19 mouse cellular contexts compared by ENCODE assay signal in genomic region chr17:29418758-29419380, GRCm38 (mm10). TPM values are rescaled to one million over a fixed set of nuclear protein-coding genes. Genes with fewer than 3 reads are reported as not detected.
DNase-seq lines count a peak whose midpoint lies in the region; ATAC-seq and TF ChIP-seq lines count a peak whose summit lies in the region.
"Had no signal": no experiment of that assay in that cellular context is flagged by ENCODE, and none has a peak within 500 bp of the region (broad histone marks: within the 10 kb centered on the region; RNA-seq: fewer than 3 reads in every experiment).

No protein-coding gene starts in this region.

- no peak for TF ChIP-seq POLR2A in heart, adult 2 months (IDR thresholded peaks at IDR 0.05; ENCODE audit: insufficient read depth, low read depth, low read length)
- no peak for TF ChIP-seq POLR2A in bone marrow, adult 2 months (IDR thresholded peaks at IDR 0.05; ENCODE audit: borderline replicate concordance, control insufficient read depth, low read depth, low read length)
- no peak for TF ChIP-seq POLR2A in testis, adult 2 months (IDR thresholded peaks at IDR 0.05; ENCODE audit: control insufficient read depth, low read depth, low read length)

- no peaks in the 10 kb centered on the region for H3K9me3 ChIP-seq in ES-E14 (ENCODE audit: control insufficient read depth, insufficient read depth, low read depth, low read length)
- H3K9me3 ChIP-seq in stomach, postnatal 0 days (ENCODE audit: control insufficient read depth, low read length): no peaks in the 10 kb centered on the region
- H3K9me3 ChIP-seq: heart, embryonic 13.5 days; limb, embryonic 15.5 days had no signal

- H3K4me2 ChIP-seq in stomach, postnatal 0 days (replicated peaks; ENCODE audit: low read depth): no peak overlapping the region
- H3K4me2 ChIP-seq: heart, embryonic 13.5 days; limb, embryonic 15.5 days had no signal

- no peaks in the 10 kb centered on the region for H3K79me2 ChIP-seq in heart, adult 2 months (replicated peaks; ENCODE audit: control insufficient read depth, insufficient read depth, low read length)

- H3K9ac ChIP-seq in heart, adult 2 months (ENCODE audit: low read depth, low read length): no peak overlapping the region
- no peak overlapping the region for H3K9ac ChIP-seq in ES-E14 (ENCODE audit: insufficient read depth, low read depth, low read length, poor library complexity, severe bottlenecking)
- H3K9ac ChIP-seq in stomach, postnatal 0 days (ENCODE audit: low read length): no peak overlapping the region
- H3K9ac ChIP-seq: forebrain, postnatal 0 days; heart, embryonic 13.5 days; limb, embryonic 15.5 days had no signal

- H3K4me1 ChIP-seq in heart, adult 2 months (ENCODE audit: control insufficient read depth, insufficient read depth, low read length): peaks cover 8% of the 10 kb centered on the region
- peaks cover 4 to 27% of the 10 kb centered on the region in 2 experiments; a peak in 2 of 4 replicates for H3K4me1 ChIP-seq in ES-E14 (ENCODE audit: control insufficient read depth in 2 of 2, insufficient read depth in 2 of 2, low read length in 2 of 2, poor library complexity in 1 of 2)
- H3K4me1 ChIP-seq in bone marrow, adult 2 months (ENCODE audit: control insufficient read depth, insufficient read depth, low read length): peaks cover 7% of the 10 kb centered on the region; the same call in 1 of the 2 replicates
- H3K4me1 ChIP-seq in testis, adult 2 months (ENCODE audit: control insufficient read depth, insufficient read depth, low read length): peaks cover 7% of the 10 kb centered on the region
- H3K4me1 ChIP-seq in stomach, postnatal 0 days (replicated peaks; ENCODE audit: control insufficient read depth, insufficient read depth): peaks cover 2% of the 10 kb centered on the region; the same call in 1 of the 2 replicates

- TF ChIP-seq CTCF in heart, adult 2 months (IDR thresholded peaks at IDR 0.05): no peak
- no peak for TF ChIP-seq CTCF in bone marrow, adult 2 months (IDR thresholded peaks at IDR 0.05; ENCODE audit: control insufficient read depth, insufficient read depth, low read length)
- TF ChIP-seq CTCF in testis, adult 2 months (IDR thresholded peaks at IDR 0.05; ENCODE audit: control insufficient read depth, insufficient read depth, insufficient replicate concordance, low read depth, low read length): no peak
- no peak for TF ChIP-seq CTCF in stomach, postnatal 0 days (IDR thresholded peaks at IDR 0.05; ENCODE audit: low read depth)

- in situ Hi-C loops in ES-E14 (cut with MboI; ENCODE audit: low sequenced_read_pairs in 2 of 2, unreplicated experiment in 2 of 2): no loop called here

- H3K4me3 ChIP-seq in heart, adult 2 months: no peak overlapping the region
- H3K4me3 ChIP-seq in ES-E14 (ENCODE audit: insufficient read depth in 1 of 2, low read depth in 1 of 2, low read length in 2 of 2, poor library complexity in 1 of 2, severe bottlenecking in 1 of 2): no peak overlapping the region
- no peak overlapping the region for H3K4me3 ChIP-seq in bone marrow, adult 2 months (replicated peaks; ENCODE audit: control insufficient read depth, low read depth, low read length)
- H3K4me3 ChIP-seq in testis, adult 2 months (ENCODE audit: control insufficient read depth, low read depth, low read length): no peak overlapping the region
- H3K4me3 ChIP-seq in stomach, postnatal 0 days (ENCODE audit: low read depth, low read length): no peak overlapping the region
- H3K4me3 ChIP-seq: heart, embryonic 13.5 days; hindbrain, embryonic 10.5 days; limb, embryonic 15.5 days; myocyte had no signal

- 67% methylated on average over 3 of the region's 3 CpGs for WGBS in heart, adult 2 months
- 66% methylated on average over 3 of the region's 3 CpGs for WGBS in bone marrow, adult 2 months
- 59% methylated on average over 3 of the region's 3 CpGs for WGBS in stomach, postnatal 0 days

- ATAC-seq in stomach, postnatal 0 days (ENCODE audit: low FRiP score, low TSS enrichment): no peak
- ATAC-seq: forebrain, postnatal 0 days had no signal

- H3K27ac ChIP-seq in heart, adult 2 months: peak overlapping the region; percentile 81; the same call in 1 of the 2 replicates
- no peak overlapping the region for H3K27ac ChIP-seq in ES-E14 (ENCODE audit: insufficient read depth, low read depth, low read length, poor library complexity, severe bottlenecking)
- H3K27ac ChIP-seq in bone marrow, adult 2 months (ENCODE audit: control insufficient read depth, insufficient read depth, low read depth, low read length, poor library complexity): peak overlapping the region; percentile 33; the same call in 1 of the 2 replicates
- peak overlapping the region; percentile 44; the same call in 1 of the 2 replicates for H3K27ac ChIP-seq in testis, adult 2 months (ENCODE audit: control insufficient read depth, insufficient read depth, low read depth, low read length)
- H3K27ac ChIP-seq in stomach, postnatal 0 days (replicated peaks): no peak overlapping the region
- H3K27ac ChIP-seq: heart, embryonic 13.5 days; hindbrain, embryonic 10.5 days; limb, embryonic 15.5 days; macrophage had no signal

- no peaks in the 10 kb centered on the region for H3K36me3 ChIP-seq in heart, adult 2 months (ENCODE audit: control insufficient read depth, insufficient read depth, low read length)
- H3K36me3 ChIP-seq in ES-E14 (ENCODE audit: control insufficient read depth, insufficient read depth, low read length, poor library complexity, severe bottlenecking): no peaks in the 10 kb centered on the region
- no peaks in the 10 kb centered on the region for H3K36me3 ChIP-seq in testis, adult 2 months (ENCODE audit: control insufficient read depth, insufficient read depth, low read length)
- H3K36me3 ChIP-seq in stomach, postnatal 0 days (ENCODE audit: control insufficient read depth, insufficient read depth, low read length): no peaks in the 10 kb centered on the region
- H3K36me3 ChIP-seq: heart, embryonic 13.5 days; hindbrain, embryonic 10.5 days; limb, embryonic 15.5 days had no signal

- TF ChIP-seq EP300 in heart, adult 2 months (IDR thresholded peaks at IDR 0.05; ENCODE audit: insufficient read depth, low read depth, low read length): no peak
- no peak for TF ChIP-seq EP300 in stomach, postnatal 0 days (optimal IDR thresholded peaks at IDR 0.05)

- H3K27me3 ChIP-seq in heart, adult 2 months (ENCODE audit: control insufficient read depth, insufficient read depth, low read length): no peaks in the 10 kb centered on the region
- H3K27me3 ChIP-seq in testis, adult 2 months (ENCODE audit: control insufficient read depth, insufficient read depth, low read length): no peaks in the 10 kb centered on the region
- H3K27me3 ChIP-seq in stomach, postnatal 0 days (ENCODE audit: control insufficient read depth, insufficient read depth, low read length): no peaks in the 10 kb centered on the region
- H3K27me3 ChIP-seq: heart, embryonic 13.5 days; limb, embryonic 15.5 days had no signal

- intact Hi-C loops in heart, adult 2 months (cut with DNase I): no loop called here
- intact Hi-C loops in heart, postnatal 36 days (cut with DNase I): no loop called here

- no peak for DNase-seq in heart, adult 2 months
- DNase-seq in heart, postnatal 36 days: no peak
- no peak for DNase-seq in ES-E14 (ENCODE audit: low read depth, low spot score)
- no peak for DNase-seq in thymus, adult 18-20 months
- DNase-seq in stomach, postnatal 0 days (ENCODE audit: low spot score): no peak
- DNase-seq: forebrain, postnatal 0 days; kidney, adult 2 months; kidney, postnatal 25 days; layer of hippocampus, adult 9-11 months; lung, adult 18-20 months; midbrain, embryonic 14.5 days; right cerebral cortex, adult 18-20 months had no signal

TF ChIP-seq in ES-E14, 5 proteins besides CTCF, POLR2A, EP300 and RAD21:
- TF ChIP-seq ZC3H11A (IDR thresholded peaks at IDR 0.05; ENCODE audit: borderline replicate concordance, low read depth, low read length) (no peak), MAFK (IDR thresholded peaks at IDR 0.05; ENCODE audit: insufficient read depth, low read depth, low read length) (peak; percentile 99), HCFC1 (IDR thresholded peaks at IDR 0.05; ENCODE audit: borderline replicate concordance, insufficient read depth, low read length) (no peak), ZNF384 (IDR thresholded peaks at IDR 0.05; ENCODE audit: low read depth, low read length) (no peak)

RNA-seq across cellular contexts. Expression of gene Fgd2, which starts 58.2 kb away (rescaled TPM):
- total RNA-seq in heart, adult 2 months (2021): 1 to 10 TPM; 1.9 to 2.4 TPM
- 5.9 and 9.2 TPM in 2 replicates for polyA plus RNA-seq in heart, adult 2 months (2012; rRNA removed)
- 1 to 10 TPM; 3.5 to 4.5 TPM for total RNA-seq in heart, postnatal 36 days (2021)
- total RNA-seq in ES-E14 (2012; rRNA removed): 1.9 and 3.8 TPM in 2 replicates
- 25.2 and 41.8 TPM in 2 replicates for polyA plus RNA-seq in bone marrow, adult 2 months (2011; ENCODE audit: insufficient read depth, insufficient read length, low replicate concordance, missing spikeins)
- polyA plus RNA-seq in testis, adult 2 months (2012; rRNA removed): 33.4 and 38.3 TPM in 2 replicates
- 5.9 and 8.2 TPM in 2 replicates for polyA plus RNA-seq in stomach, postnatal 0 days (2015; fragmentation: Nextera tagmentation; extraction: Ambion mirVana)

Comparison
In these comparisons a context has a peak if more than half of its experiments do, and no peak if none do; other contexts are left out.
1. H3K27ac ChIP-seq: peak in heart, adult 2 months (single experiment), bone marrow, adult 2 months (single experiment) and testis, adult 2 months (single experiment); none in ES-E14 (single experiment) and stomach, postnatal 0 days (single experiment).